Mouse (Mus musculus) bone marrow macrophage, adult 2 months (primary cell): ENCODE results near the gene Trcg1.

Experiments
- CTCF ChIP-seq: IDR thresholded peaks from 2 replicates; pipeline ENCODE4 v1.5.1; 2012; ENCODE audit warnings: low read depth, mild to moderate bottlenecking, low read length, moderate library complexity
- POLR2A ChIP-seq: IDR thresholded peaks from 2 replicates; pipeline ENCODE4 v1.6.1; 2012; ENCODE audit warnings: mild to moderate bottlenecking, low read depth, low read length, borderline replicate concordance

GRCm38 (mm10) chr9:57260940-57261339 is 24.6 kb downstream of the Trcg1 start:
- TF ChIP-seq POLR2A (no peak), CTCF (no peak)
